Mouse (Mus musculus) heart, embryonic 10.5 days (tissue): ENCODE results near the gene Rxrb. TPM values are rescaled to one million over a fixed set of nuclear protein-coding genes. Genes with fewer than 3 reads are reported as not detected.

Experiments
- DNase-seq: peaks from one replicate; pipeline ENCODE4 v3.0.0-alpha.2; 2017; ENCODE audit warnings: low spot score
- H3K27ac ChIP-seq: fragments of 300-500 bp; sonication (generic); 2 replicates; pipeline ENCODE4 v1.5.1; 2016; ENCODE audit warnings: mild to moderate bottlenecking
- H3K27me3 ChIP-seq: fragments of 300-500 bp; sonication (generic); 2 replicates; pipeline ENCODE4 v1.6.1; 2016; ENCODE audit warnings: mild to moderate bottlenecking; ENCODE audit not compliant: poor library complexity, insufficient read depth, severe bottlenecking
- H3K36me3 ChIP-seq: fragments of 300-500 bp; sonication (generic); 2 replicates; pipeline ENCODE4 v1.6.1; 2016; ENCODE audit warnings: mild to moderate bottlenecking, moderate library complexity
- H3K4me1 ChIP-seq: fragments of 300-500 bp; sonication (generic); 2 replicates; pipeline ENCODE4 v1.6.1; 2016; ENCODE audit warnings: mild to moderate bottlenecking
- H3K4me3 ChIP-seq: fragments of 300-500 bp; sonication (generic); 2 replicates; pipeline ENCODE4 v1.5.1; 2016; ENCODE audit warnings: mild to moderate bottlenecking, moderate library complexity
- H3K9me3 ChIP-seq: fragments of 300-500 bp; sonication (generic); 2 replicates; pipeline ENCODE4 v1.6.1; 2016; ENCODE audit warnings: mild to moderate bottlenecking, moderate library complexity
- WGBS: fragments of 180-500 bp; shearing (Covaris S2); methylation state at CpG from one replicate; pipeline ENCODE4 v1.1.7; 2016; 5-methylcytosine and 5-hydroxymethylcytosine counted together
- polyA plus RNA-seq: library from polyadenylated mRNA; unstranded; fragments of >200 nt; fragmentation: Nextera tagmentation; extraction: Ambion mirVana; gene quantifications from 2 replicates; pipeline ENCODE4 v1.2.1, GENCODE M21; 2016

Rxrb gene
- polyA plus RNA-seq, 1 experiment from 2014 or later = 40.6 TPM

DNA sequence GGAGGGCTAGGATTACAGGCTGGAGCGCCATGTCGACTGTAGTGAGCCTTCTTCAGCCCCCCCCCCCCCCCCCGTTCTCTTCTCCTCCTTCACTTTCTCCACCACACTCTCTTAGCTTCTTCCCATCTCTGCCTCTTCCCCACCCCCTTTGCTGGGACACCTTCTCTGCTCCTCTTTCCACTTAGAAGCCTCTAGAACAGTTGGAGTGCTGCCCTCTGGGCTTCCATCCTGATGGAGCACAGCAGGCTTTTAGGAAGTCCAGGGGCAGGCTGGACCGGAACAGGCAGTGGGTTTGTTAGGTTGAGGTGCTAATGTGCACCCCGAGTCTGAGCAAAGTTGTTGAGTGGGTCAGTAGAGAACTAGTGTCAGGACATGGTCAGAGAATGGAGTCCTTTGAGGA lies 21.5 kb upstream of the Rxrb start:
- 59% methylated on average over 5 of the region's 5 CpGs for WGBS

DNA sequence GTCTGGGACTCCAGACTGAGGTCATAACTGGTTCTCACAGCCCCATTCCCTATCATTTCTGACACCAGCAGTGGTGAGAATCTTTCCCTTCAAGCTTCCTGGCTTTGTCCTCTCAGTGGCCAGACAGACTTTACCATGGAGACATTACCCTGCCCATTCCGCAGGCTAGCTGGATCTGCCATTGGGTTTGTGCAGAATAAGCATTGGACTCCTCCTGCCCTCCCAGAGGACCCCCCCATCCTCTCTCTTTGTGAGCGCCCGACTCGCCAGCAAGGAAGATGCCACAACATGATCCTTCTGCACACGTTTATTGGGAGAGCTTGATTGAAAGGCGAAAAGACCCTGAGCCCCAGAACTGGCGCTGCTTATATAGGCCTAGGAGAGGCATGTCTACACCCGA lies 18.2 kb upstream of the Rxrb start:
- Histone ChIP-seq H3K27me3 (no peaks in the 10 kb centered on the region), H3K36me3 (no peaks in the 10 kb centered on the region), H3K4me1 (no peaks in the 10 kb centered on the region), H3K27ac (no peak overlapping the region), H3K9me3 (no peaks in the 10 kb centered on the region), H3K4me3 (no peak overlapping the region)
- peak; percentile 63 for DNase-seq
- 90% methylated on average over 8 of the region's 8 CpGs for WGBS

More for the DNA sequence above, 21.5 kb upstream of the Rxrb start:
- Histone ChIP-seq H3K4me1 (no peaks in the 10 kb centered on the region), H3K27ac (no peak overlapping the region), H3K36me3 (no peaks in the 10 kb centered on the region), H3K4me3 (no peak overlapping the region), H3K9me3 (no peaks in the 10 kb centered on the region), H3K27me3 (no peaks in the 10 kb centered on the region)
- DNase-seq = peak; percentile 67

DNA sequence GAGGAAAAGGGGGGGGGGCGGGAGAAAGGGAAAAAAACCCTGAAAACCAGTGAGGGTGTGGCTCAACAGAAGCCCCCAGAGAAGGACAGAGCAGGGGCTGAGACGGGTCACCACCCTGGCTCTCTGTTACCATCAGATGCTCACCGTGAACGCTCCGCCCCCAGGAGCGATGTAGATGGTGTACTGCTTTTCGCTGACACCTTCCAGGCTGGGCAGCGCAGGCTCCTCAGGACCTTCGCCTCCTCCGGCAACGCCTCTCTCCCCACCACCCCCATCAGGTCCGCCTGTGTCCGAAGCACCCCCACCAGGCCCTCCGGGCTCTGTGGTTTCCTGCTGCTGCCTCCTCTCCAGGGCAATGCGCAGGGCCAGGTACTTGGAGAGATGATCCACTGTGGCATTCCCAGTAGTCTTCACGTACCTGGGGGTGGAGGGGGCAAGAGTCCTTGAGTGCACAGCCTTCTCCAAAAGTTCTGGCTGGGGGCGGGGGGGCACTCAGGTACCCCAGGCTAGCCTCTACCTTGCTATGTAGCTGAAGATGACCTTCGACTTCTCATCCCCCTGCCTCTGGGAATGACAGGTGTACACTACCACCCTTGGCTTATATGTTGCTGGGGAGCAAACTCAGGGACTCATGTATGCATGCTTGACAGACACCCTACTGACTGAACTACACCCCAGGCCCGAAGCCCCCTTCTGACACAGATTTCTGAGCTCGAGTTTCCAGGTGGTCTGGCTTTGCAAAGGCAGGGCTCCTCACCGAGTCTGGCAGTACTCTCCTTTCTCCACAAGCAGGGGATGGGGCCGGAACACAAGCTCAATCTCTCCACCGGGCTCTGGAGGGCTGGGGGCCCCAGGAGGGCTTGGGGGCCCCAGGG lies 9.8 kb upstream of the Rxrb start:
- Histone ChIP-seq H3K27me3 (no peaks in the 10 kb centered on the region), H3K36me3 (peaks cover 28% of the 10 kb centered on the region), H3K27ac (no peak overlapping the region), H3K4me1 (peaks cover 35% of the 10 kb centered on the region), H3K9me3 (peaks cover 6% of the 10 kb centered on the region; the same call in 1 of the 2 replicates), H3K4me3 (no peak overlapping the region)
- peak; percentile 68 for DNase-seq
- 90% methylated on average over 22 of the region's 23 CpGs for WGBS

DNA sequence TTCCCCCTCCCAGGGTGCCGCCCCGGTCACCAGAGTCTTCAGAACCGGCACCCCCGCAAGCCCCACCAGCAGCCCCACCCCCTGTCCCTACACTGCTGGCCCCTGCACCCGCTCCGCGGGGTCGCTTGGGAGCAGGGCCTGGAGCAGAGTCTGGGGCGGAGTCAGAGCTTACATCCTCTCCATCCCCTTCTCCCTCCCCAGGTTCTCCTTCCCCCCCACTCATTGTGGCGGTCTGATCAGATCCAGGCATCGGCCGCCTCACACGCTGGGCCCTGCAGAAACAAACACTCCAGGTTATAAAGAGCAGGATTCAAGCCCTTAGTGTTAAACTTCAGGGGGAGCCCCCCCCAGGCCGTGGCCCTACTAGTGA lies 9.2 kb upstream of the Rxrb start:
- Histone ChIP-seq H3K27ac (no peak overlapping the region), H3K9me3 (peaks cover 6% of the 10 kb centered on the region; the same call in 1 of the 2 replicates), H3K4me1 (peaks cover 41% of the 10 kb centered on the region), H3K27me3 (no peaks in the 10 kb centered on the region), H3K4me3 (0 out of 2 replicates have a peak overlapping the region, but pooled peaks have one; percentile 90), H3K36me3 (peaks cover 28% of the 10 kb centered on the region)
- 89% methylated on average over 14 of the region's 14 CpGs for WGBS
- peak; percentile 72 for DNase-seq

DNA sequence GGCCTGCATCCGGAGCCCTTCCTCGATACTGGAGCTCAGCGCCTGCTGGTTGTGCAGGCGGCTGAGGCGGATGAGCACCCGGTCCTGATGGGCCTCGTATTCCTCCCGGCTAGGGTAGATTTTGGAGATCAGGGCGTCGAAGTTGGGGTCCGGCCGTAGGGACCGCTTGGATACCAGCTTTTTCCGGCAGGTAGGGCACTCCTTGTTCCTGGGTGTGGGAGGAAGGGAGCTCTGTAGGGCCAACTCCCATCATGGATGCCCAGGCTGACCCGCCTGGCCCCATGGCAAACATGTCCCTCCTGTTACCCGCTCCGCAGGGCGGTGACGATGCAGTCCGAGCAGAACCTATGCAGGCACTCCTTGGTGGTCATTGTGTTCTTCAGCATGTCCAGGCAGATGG lies 8.6 kb upstream of the Rxrb start:
- H3K4me3 ChIP-seq = 0 out of 2 replicates have a peak overlapping the region, but pooled peaks have one; percentile 90
- 94% methylated on average over 20 of the region's 20 CpGs for WGBS

DNA sequence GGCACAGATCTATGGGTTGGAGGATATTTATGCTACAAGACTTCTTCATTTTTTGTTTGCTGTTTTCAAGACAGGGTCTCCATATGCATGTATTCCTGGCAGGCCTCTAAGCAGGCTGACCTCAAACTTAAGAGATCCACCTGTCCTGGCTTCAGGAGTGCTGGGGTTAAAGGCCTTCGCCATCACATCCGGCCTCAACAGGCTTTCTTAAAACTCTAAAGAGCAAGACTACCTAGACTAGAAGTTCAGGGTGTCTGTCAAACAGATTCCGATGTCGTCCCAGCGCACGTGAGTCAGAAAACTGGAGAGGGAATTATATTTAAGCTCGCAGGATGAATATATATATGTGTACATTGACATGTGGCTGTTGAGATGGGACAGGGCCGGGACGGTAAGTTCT lies 7.9 kb upstream of the Rxrb start:
- H3K27me3 ChIP-seq = no peaks in the 10 kb centered on the region
- peak overlapping the region; percentile 90 for H3K4me3 ChIP-seq
- H3K4me1 ChIP-seq = peaks cover 54% of the 10 kb centered on the region
- H3K36me3 ChIP-seq = peaks cover 36% of the 10 kb centered on the region
- WGBS = 66% methylated on average over 9 of the region's 9 CpGs
- peaks cover 6% of the 10 kb centered on the region; the same call in 1 of the 2 replicates for H3K9me3 ChIP-seq
- peak; percentile 71 for DNase-seq
- H3K27ac ChIP-seq = peak overlapping the region; percentile 99; the same call in 1 of the 2 replicates

More for the DNA sequence above, 8.6 kb upstream of the Rxrb start:
- peaks cover 6% of the 10 kb centered on the region; the same call in 1 of the 2 replicates for H3K9me3 ChIP-seq
- H3K27me3 ChIP-seq = no peaks in the 10 kb centered on the region
- no peak for DNase-seq
- H3K36me3 ChIP-seq = peaks cover 30% of the 10 kb centered on the region
- peaks cover 47% of the 10 kb centered on the region for H3K4me1 ChIP-seq
- H3K27ac ChIP-seq = no peak overlapping the region

DNA sequence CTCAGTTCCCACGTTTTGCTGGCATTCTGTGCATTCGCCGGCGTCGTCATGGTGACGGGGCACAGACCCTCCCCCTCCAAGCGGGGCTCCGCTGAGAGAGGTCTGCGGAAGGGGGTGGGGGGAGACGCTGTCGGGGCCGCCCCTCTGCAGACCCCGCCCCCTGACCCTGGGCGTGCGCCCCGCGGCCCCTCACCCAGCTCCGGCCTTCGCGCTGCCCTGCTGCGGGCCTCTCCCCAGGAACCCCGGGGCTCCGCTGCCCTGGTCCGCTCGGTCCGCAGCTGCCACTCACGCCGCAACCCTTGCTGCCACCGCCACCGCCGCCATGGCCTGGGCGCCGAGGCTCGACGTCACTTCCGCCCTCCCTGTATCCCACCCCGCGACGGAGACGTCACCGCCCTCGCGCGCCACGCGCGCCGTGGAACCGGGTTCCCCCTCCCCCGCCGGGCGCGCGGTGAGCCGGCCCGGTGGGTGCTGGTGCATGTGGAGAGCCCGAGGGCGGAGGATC lies 7.2 kb upstream of the Rxrb start, which contains the start of gene Ring1:
TSS of gene Ring1 (minus strand) at position 364 of the 505 bp plus-strand sequence.
- peak; percentile 92 for DNase-seq
- H3K36me3 ChIP-seq = peaks cover 43% of the 10 kb centered on the region

DNA sequence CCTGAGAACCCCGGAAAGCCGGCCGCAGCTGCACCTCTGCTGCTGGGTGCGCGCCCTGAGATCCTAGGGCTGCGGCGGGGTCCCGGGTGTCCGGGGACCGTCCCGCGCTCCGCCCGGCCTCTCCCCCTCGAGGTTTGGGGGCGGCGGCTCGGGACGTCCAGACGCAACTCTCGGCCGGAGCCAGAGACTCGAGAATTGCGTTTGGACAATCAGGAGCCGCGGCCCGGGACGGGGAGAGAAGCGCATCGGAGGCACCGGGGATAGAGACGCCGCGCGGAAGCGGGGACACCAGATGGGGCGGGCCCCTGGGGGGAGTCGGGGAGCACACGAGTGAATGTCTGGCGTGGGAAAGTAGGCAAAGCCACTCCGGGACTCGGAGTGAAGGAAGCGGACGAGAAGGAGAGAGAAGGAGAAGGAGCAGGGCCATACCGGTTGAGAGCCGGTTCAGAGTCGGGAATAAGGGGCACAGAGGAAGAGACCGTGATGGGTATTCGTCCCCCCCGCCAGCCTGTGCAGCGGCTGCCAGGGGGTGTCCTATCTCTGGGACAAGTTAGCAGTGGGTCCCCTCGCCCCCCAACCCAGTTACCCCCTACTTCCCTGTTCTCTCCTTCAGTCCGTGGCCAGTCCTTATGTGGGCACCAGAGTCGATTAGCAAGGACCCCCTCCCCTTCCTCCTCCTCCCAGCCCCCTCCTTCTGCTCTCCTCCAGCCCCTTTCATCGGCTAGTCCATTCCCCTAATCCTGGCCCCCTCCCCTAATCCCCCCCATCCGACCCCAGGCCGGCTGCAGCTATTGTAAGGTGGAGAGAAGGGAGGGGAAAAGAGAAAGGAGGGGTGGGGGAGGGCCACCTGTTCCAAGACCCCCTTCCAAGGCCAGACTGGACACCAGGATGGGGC lies 6.5 kb upstream of the Rxrb start:
- H3K4me3 ChIP-seq = peak overlapping the region; percentile 90
- H3K9me3 ChIP-seq = no peaks in the 10 kb centered on the region; the same call in 1 of the 2 replicates
- peaks cover 68% of the 10 kb centered on the region for H3K4me1 ChIP-seq
- H3K27me3 ChIP-seq = no peaks in the 10 kb centered on the region
- DNase-seq = peak; percentile 75
- under 1% methylated on average over 56 of the region's 57 CpGs for WGBS
- peak overlapping the region; percentile 99 for H3K27ac ChIP-seq
- peaks cover 51% of the 10 kb centered on the region for H3K36me3 ChIP-seq

More for the DNA sequence above, 7.2 kb upstream of the Rxrb start, which contains the start of gene Ring1:
- peak within 1 kb of the TSS; percentile 90 for H3K4me3 ChIP-seq
- H3K9me3 ChIP-seq = peaks cover 3% of the 10 kb centered on the region; the same call in 1 of the 2 replicates
- 2% methylated on average over 56 of the region's 58 CpGs for WGBS
- H3K27me3 ChIP-seq = no peaks in the 10 kb centered on the region
- peak within 1 kb of the TSS; percentile 99 for H3K27ac ChIP-seq
- peaks cover 61% of the 10 kb centered on the region for H3K4me1 ChIP-seq

- peak; percentile 76 for DNase-seq
- peaks cover 50% of the 10 kb centered on the region for H3K36me3 ChIP-seq
Observed at GRCm38 (mm10) chr17:34025756-34026151, 5.9 kb upstream of the Rxrb start.

DNA sequence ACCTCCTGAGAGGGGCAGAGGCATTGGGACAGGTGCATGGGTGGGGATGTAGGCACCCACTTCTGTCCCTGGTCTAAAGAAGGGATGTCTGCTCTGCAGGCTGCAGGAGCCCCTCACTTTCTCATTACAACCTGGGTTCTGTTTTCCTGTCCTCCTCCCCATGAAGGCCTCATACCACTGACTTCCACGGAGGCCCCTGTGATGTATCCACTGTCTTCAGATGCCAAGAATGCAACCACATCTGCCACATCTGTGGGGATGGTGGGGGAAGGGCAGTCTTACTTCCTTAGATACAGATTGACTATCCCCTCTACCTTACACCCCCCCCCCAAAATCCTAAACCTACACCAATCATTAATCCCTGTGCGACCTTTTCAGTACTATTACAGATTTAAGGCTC lies 5.4 kb upstream of the Rxrb start:
- Histone ChIP-seq H3K9me3 (no peaks in the 10 kb centered on the region), H3K4me1 (peaks cover 75% of the 10 kb centered on the region), H3K36me3 (peaks cover 45% of the 10 kb centered on the region), H3K27me3 (no peaks in the 10 kb centered on the region), H3K27ac (0 out of 2 replicates have a peak overlapping the region, but pooled peaks have one; percentile 99), H3K4me3 (peak overlapping the region; percentile 90; the same call in 1 of the 2 replicates)
- DNase-seq = no peak
- WGBS = 20% methylated on average over 2 of the region's 2 CpGs

More at GRCm38 (mm10) chr17:34025756-34026151, 5.9 kb upstream of the Rxrb start:
- WGBS = 14% methylated on average over 7 of the region's 7 CpGs
- Histone ChIP-seq H3K4me3 (peak overlapping the region; percentile 90), H3K9me3 (no peaks in the 10 kb centered on the region), H3K27ac (peak overlapping the region; percentile 99), H3K27me3 (no peaks in the 10 kb centered on the region), H3K4me1 (peaks cover 75% of the 10 kb centered on the region)

DNA sequence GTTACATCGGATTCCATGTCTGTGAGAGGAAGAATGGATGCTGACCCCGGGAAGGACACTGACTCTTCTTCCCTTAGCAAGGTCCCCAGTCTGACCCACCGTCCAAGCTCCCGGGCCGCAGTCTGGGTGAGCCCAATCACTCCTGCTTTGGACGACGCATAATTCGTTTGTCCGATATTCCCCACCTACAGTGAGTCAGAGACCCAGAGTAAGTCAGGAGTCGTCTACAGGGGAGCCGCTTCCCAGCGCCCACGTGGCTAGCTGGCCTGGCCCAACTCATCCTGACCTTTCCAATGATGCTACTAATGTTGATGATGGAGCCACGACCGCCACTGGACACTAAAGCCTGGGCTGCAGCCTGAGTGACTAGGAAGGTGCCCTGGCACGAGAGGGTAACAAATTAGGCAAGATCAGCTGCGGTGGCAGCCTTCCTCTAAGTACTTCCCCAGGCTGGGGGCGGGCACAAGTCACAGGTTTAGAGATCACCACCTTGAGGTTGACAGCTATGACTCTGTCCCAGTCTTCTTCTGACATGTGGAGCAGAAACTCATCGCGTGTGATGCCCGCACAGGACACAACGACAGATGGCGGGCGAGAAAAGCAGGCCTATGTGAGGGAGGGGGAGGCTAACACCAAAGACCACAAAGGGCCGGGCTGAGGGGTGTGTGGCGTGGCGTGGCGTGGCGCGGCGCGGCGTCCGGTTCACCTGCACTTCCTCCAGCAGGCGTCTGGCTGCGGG lies 4.5 kb upstream of the Rxrb start:
- Histone ChIP-seq H3K36me3 (peaks cover 36% of the 10 kb centered on the region), H3K9me3 (no peaks in the 10 kb centered on the region), H3K4me3 (peak overlapping the region; percentile 76), H3K4me1 (peaks cover 75% of the 10 kb centered on the region), H3K27me3 (no peaks in the 10 kb centered on the region), H3K27ac (peak overlapping the region; percentile 86)
- DNase-seq = peak; percentile 75
- WGBS = 11% methylated on average over 36 of the region's 36 CpGs
